Mouse (Mus musculus) embryonic fibroblast, embryonic 13.5 days (primary cell): ENCODE measurements around the gene Abcg4.
A peak's percentile ranks its signal among the peaks of the same experiment; 100 is the strongest.

Source experiments
- CTCF ChIP-seq: IDR thresholded peaks from 2 replicates; pipeline ENCODE4 v1.5.1; 2011; ENCODE audit warnings: mild to moderate bottlenecking, control low read depth, low read length, moderate library complexity, borderline replicate concordance; ENCODE audit not compliant: insufficient read depth
- POLR2A ChIP-seq: IDR thresholded peaks from 2 replicates; pipeline ENCODE4 v1.6.1; 2011; ENCODE audit warnings: low read depth, mild to moderate bottlenecking, control low read depth, low read length, moderate library complexity

- TF ChIP-seq CTCF (peak; percentile 70; the same call in 1 of the 2 replicates), POLR2A (no peak)
Observed at GRCm38 (mm10) chr9:44249181-44250146, 39.0 kb downstream of the Abcg4 start.
